Mouse (Mus musculus) small intestine, adult 2 months (tissue): ENCODE results near the gene Kdm1a.

Experiments
- CTCF ChIP-seq: fragments of 200-500 bp; IDR thresholded peaks from 2 replicates; pipeline ENCODE4 v1.5.1; 2012; ENCODE audit warnings: low read depth, mild to moderate bottlenecking, control low read depth, inconsistent platforms, low read length, moderate library complexity, mixed read lengths; ENCODE audit not compliant: insufficient replicate concordance, insufficient read length; ENCODE audit errors: extremely low read depth
- POLR2A ChIP-seq: fragments of 200-500 bp; IDR thresholded peaks from 2 replicates; pipeline ENCODE4 v1.6.1; 2012; ENCODE audit warnings: low read depth, mild to moderate bottlenecking, control low read depth, inconsistent platforms, low read length, moderate library complexity

- TF ChIP-seq CTCF (no peak), POLR2A (no peak)
Observed at GRCm38 (mm10) chr4:136594006-136594405, 8.5 kb downstream of the Kdm1a start.
